Mouse (Mus musculus) limb, embryonic 10.5 days (tissue): ENCODE results near the gene Pip5k1b. TPM values are rescaled to one million over a fixed set of nuclear protein-coding genes. Genes with fewer than 3 reads are reported as not detected.

ENCODE experiments used
- DNase-seq: peaks from one replicate; pipeline ENCODE4 v3.0.0-alpha.2; 2017; ENCODE audit warnings: low spot score
- H3K27ac ChIP-seq: fragments of 300-500 bp; sonication (generic); 2 replicates; pipeline ENCODE4 v1.5.1; 2016; ENCODE audit warnings: mild to moderate bottlenecking
- H3K27me3 ChIP-seq: fragments of 300-500 bp; sonication (generic); 2 replicates; pipeline ENCODE4 v1.6.1; 2016; ENCODE audit warnings: low read depth, mild to moderate bottlenecking; ENCODE audit not compliant: poor library complexity, severe bottlenecking
- H3K36me3 ChIP-seq: fragments of 300-500 bp; sonication (generic); 2 replicates; pipeline ENCODE4 v1.6.1; 2016; ENCODE audit warnings: mild to moderate bottlenecking, moderate library complexity
- H3K4me1 ChIP-seq: fragments of 300-500 bp; sonication (generic); 2 replicates; pipeline ENCODE4 v1.6.1; 2016
- H3K4me3 ChIP-seq: fragments of 300-500 bp; sonication (generic); 2 replicates; pipeline ENCODE4 v1.5.1; 2016; ENCODE audit warnings: mild to moderate bottlenecking, moderate library complexity
- H3K9me3 ChIP-seq: fragments of 300-500 bp; sonication (generic); replicated peaks from 2 replicates; pipeline ENCODE4 v1.6.1; 2016; ENCODE audit warnings: mild to moderate bottlenecking
- WGBS: fragments of 180-500 bp; shearing (Covaris S2); methylation state at CpG from one replicate; pipeline ENCODE4 v1.1.7; 2016; 5-methylcytosine and 5-hydroxymethylcytosine counted together
- polyA plus RNA-seq: library from polyadenylated mRNA; unstranded; fragments of >200 nt; fragmentation: Nextera tagmentation; extraction: Ambion mirVana; gene quantifications from 2 replicates; pipeline ENCODE4 v1.2.1, GENCODE M21; 2016

Gene Pip5k1b
- polyA plus RNA-seq, 1 experiment from 2014 or later = 0.50 TPM

DNA sequence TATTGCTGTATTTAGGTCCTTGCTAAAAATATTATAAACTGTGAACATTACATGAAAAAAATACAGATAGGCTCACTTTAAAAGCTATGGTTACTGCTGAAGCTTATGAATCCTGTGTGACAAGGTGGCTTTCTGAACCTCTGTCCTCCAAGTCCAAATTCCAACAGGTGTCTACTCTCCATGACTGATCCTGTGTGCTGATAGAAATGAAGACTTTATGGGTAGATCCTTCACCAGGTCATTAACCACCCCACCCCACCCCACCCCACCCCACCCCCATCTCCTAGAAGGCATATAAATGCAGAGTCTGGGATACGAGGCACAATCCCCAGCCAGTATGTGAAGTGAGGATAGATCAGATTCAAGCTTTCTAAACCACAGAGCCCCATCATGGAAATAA, 16.6 kb downstream of the Pip5k1b start:
- Histone ChIP-seq H3K36me3 (no peaks in the 10 kb centered on the region), H3K4me1 (no peaks in the 10 kb centered on the region), H3K4me3 (no peak overlapping the region), H3K27me3 (no peaks in the 10 kb centered on the region), H3K9me3 (no peaks in the 10 kb centered on the region), H3K27ac (no peak overlapping the region)
- DNase-seq = no peak
- WGBS = 93% methylated on average over 1 of the region's 1 CpGs

DNA sequence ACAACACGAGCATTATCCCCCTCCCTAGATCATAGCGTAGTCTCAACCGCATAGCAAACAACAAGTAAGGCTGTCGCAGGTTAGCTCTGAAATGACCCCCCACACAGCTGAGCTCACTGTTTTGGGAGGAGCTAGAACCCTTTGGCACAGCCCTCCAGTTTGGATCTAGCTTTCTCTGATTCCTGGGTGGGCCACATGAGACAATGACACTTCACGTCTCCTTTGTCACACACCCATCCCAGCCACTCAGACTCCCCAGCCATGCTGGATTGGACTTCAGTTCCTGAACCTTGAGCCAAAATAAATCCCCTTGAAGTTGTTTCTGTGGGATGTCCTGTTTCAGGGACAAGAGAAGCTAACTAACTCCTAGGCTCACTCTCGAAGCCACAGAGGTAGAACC, 17.5 kb downstream of the Pip5k1b start:
- no peak for DNase-seq

GRCm38 (mm10) chr19:24537691-24538090, 18.0 kb downstream of the Pip5k1b start:
- Histone ChIP-seq H3K4me1 (no peaks in the 10 kb centered on the region), H3K4me3 (no peak overlapping the region), H3K36me3 (no peaks in the 10 kb centered on the region), H3K9me3 (no peaks in the 10 kb centered on the region), H3K27ac (no peak overlapping the region), H3K27me3 (no peaks in the 10 kb centered on the region)
- WGBS = 84% methylated on average over 4 of the region's 4 CpGs
- no peak for DNase-seq

More for the DNA sequence above, 17.5 kb downstream of the Pip5k1b start:
- H3K9me3 ChIP-seq = no peaks in the 10 kb centered on the region
- H3K4me3 ChIP-seq = no peak overlapping the region
- no peaks in the 10 kb centered on the region for H3K4me1 ChIP-seq
- no peak overlapping the region for H3K27ac ChIP-seq
- WGBS = 93% methylated on average over 6 of the region's 6 CpGs
- no peaks in the 10 kb centered on the region for H3K27me3 ChIP-seq
- no peaks in the 10 kb centered on the region for H3K36me3 ChIP-seq

GRCm38 (mm10) chr19:24536920-24537319, 18.8 kb downstream of the Pip5k1b start:
- H3K9me3 ChIP-seq = no peaks in the 10 kb centered on the region
- H3K27me3 ChIP-seq = no peaks in the 10 kb centered on the region
- no peak for DNase-seq
- WGBS = 87% methylated on average over 5 of the region's 5 CpGs
- H3K27ac ChIP-seq = no peak overlapping the region
- no peaks in the 10 kb centered on the region for H3K4me1 ChIP-seq
- no peak overlapping the region for H3K4me3 ChIP-seq
- H3K36me3 ChIP-seq = no peaks in the 10 kb centered on the region

- no peak overlapping the region for H3K4me3 ChIP-seq
- H3K4me1 ChIP-seq = no peaks in the 10 kb centered on the region
- H3K36me3 ChIP-seq = no peaks in the 10 kb centered on the region
- DNase-seq = no peak
- no peaks in the 10 kb centered on the region for H3K9me3 ChIP-seq
- WGBS = 86% methylated on average over 3 of the region's 3 CpGs
- H3K27ac ChIP-seq = no peak overlapping the region
- H3K27me3 ChIP-seq = no peaks in the 10 kb centered on the region
Measured at GRCm38 (mm10) chr19:24536280-24536679, 19.4 kb downstream of the Pip5k1b start.

DNA sequence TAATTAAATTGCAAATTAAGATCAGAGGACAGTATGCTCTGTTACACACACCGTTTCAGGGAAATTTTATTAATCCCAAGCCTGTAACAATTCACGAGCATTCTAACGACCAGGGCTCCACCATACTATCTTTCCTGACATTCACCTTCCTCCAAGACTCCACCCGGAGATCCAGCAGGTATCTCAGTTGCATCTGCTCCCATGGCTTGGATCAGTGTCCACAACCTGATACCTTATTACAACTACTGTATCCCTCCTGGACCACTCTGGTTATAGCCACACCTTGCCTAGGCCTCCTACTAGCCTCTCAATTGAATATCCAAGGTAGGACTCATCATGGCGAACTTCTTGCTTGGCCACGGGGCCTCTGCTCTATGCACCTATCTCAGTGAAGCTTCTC, 20.5 kb downstream of the Pip5k1b start:
- no peaks in the 10 kb centered on the region for H3K9me3 ChIP-seq
- DNase-seq = no peak
- no peaks in the 10 kb centered on the region for H3K27me3 ChIP-seq
- no peaks in the 10 kb centered on the region for H3K36me3 ChIP-seq
- H3K4me3 ChIP-seq = no peak overlapping the region
- H3K4me1 ChIP-seq = no peaks in the 10 kb centered on the region
- WGBS = 89% methylated on average over 6 of the region's 6 CpGs
- no peak overlapping the region for H3K27ac ChIP-seq

GRCm38 (mm10) chr19:24534733-24535132, 20.9 kb downstream of the Pip5k1b start:
- H3K9me3 ChIP-seq = no peaks in the 10 kb centered on the region
- H3K4me1 ChIP-seq = no peaks in the 10 kb centered on the region
- H3K36me3 ChIP-seq = no peaks in the 10 kb centered on the region
- WGBS = 90% methylated on average over 7 of the region's 7 CpGs
- no peak for DNase-seq
- H3K27me3 ChIP-seq = no peaks in the 10 kb centered on the region
- no peak overlapping the region for H3K4me3 ChIP-seq
- no peak overlapping the region for H3K27ac ChIP-seq

GRCm38 (mm10) chr19:24528910-24529561, 26.6 kb downstream of the Pip5k1b start:
- H3K27ac ChIP-seq = no peak overlapping the region
- H3K27me3 ChIP-seq = no peaks in the 10 kb centered on the region
- H3K4me3 ChIP-seq = no peak overlapping the region
- no peaks in the 10 kb centered on the region for H3K4me1 ChIP-seq
- no peaks in the 10 kb centered on the region for H3K9me3 ChIP-seq
- WGBS = 97% methylated on average over 4 of the region's 4 CpGs
- DNase-seq = no peak
- H3K36me3 ChIP-seq = no peaks in the 10 kb centered on the region

- Histone ChIP-seq H3K4me1 (no peaks in the 10 kb centered on the region), H3K27me3 (no peaks in the 10 kb centered on the region)
- 80% methylated on average over 4 of the region's 4 CpGs for WGBS
Measured at GRCm38 (mm10) chr19:24528129-24528730, 27.4 kb downstream of the Pip5k1b start.

DNA sequence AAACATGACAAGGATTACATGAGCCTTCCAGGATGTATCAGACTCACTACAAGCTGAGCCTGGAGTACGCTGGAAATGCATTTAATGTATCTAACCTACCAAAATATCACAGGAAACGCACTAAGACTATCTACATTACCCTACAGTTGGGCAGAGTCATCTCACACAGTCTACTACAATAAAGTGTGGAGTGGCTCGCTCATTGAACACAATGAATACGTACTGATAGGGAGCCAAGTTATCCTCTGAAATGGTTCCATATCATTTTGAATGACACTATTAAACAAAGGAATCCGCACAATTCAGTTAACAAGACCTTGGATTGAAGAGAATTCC, 28.1 kb downstream of the Pip5k1b start:
- no peaks in the 10 kb centered on the region for H3K4me1 ChIP-seq
- 93% methylated on average over 5 of the region's 5 CpGs for WGBS
- DNase-seq = no peak
- H3K36me3 ChIP-seq = no peaks in the 10 kb centered on the region
- no peaks in the 10 kb centered on the region for H3K27me3 ChIP-seq
- H3K9me3 ChIP-seq = no peaks in the 10 kb centered on the region
- no peak overlapping the region for H3K27ac ChIP-seq
- H3K4me3 ChIP-seq = no peak overlapping the region

More at GRCm38 (mm10) chr19:24528129-24528730, 27.4 kb downstream of the Pip5k1b start:
- Histone ChIP-seq H3K36me3 (no peaks in the 10 kb centered on the region), H3K4me3 (no peak overlapping the region), H3K27ac (no peak overlapping the region), H3K9me3 (no peaks in the 10 kb centered on the region)
- no peak for DNase-seq

DNA sequence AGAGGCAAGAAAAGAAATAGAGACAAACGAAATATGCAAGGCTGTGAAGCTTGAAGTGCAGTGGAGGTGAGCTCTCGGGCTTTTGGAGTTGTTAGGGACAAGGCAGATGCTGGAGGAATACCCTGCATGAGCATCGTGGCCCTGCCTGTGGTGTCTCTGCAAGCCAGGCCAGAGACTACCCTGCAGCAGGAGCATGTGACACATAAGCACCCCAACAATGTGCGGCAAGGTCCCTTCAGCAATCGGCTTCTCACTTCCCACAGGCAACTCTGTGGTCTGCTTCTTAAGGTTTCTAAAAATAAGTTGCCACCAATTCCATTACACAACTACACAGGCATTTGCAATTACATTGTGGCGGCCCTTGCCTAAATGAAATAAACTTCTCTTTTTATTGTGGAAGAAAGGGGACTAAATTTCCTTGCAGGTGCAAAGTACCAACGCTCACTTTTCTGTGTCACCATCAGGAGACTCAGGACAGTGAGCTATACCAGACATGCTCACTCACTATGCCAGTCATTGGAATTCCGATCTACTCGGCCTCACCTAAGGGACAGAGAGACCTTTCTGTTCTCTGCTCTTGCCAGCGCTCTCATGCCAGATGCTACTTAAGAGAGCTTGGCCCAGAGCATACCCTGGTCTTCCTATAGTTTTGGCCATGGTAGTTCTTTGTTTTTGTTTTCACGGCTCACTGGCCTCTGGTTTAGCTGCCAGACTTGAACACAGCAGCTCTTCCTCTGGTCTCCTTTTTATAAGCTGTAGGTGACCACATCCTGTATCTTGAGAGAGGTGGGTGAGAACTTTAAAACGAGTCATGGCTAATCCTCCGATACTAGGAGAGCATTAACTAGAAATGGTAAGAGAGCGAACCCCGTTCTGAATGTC, 28.7 kb downstream of the Pip5k1b start:
- H3K9me3 ChIP-seq = no peaks in the 10 kb centered on the region
- no peaks in the 10 kb centered on the region for H3K36me3 ChIP-seq
- WGBS = 86% methylated on average over 15 of the region's 15 CpGs
- no peak overlapping the region for H3K4me3 ChIP-seq
- no peaks in the 10 kb centered on the region for H3K27me3 ChIP-seq
- no peak overlapping the region for H3K27ac ChIP-seq
- no peaks in the 10 kb centered on the region for H3K4me1 ChIP-seq
- no peak for DNase-seq

- no peak for DNase-seq
- 74% methylated on average over 15 of the region's 15 CpGs for WGBS
- no peaks in the 10 kb centered on the region for H3K36me3 ChIP-seq
- H3K27me3 ChIP-seq = no peaks in the 10 kb centered on the region
- H3K4me3 ChIP-seq = no peak overlapping the region
- no peak overlapping the region for H3K27ac ChIP-seq
- H3K4me1 ChIP-seq = no peaks in the 10 kb centered on the region
- no peaks in the 10 kb centered on the region for H3K9me3 ChIP-seq
Measured at GRCm38 (mm10) chr19:24523476-24524313, 32.0 kb downstream of the Pip5k1b start.
